Mouse (Mus musculus) midbrain, embryonic 13.5 days (tissue): ENCODE measurements at regions not wholly inside any gene's neighbourhood (a gene's known extent, or its start where the extent isn't known, plus 50 kb on each side); places are given as distances from the start of the nearest gene placed in this dataset.

Source experiments
- ATAC-seq: fragments of 200-750 bp; cut with Nextera tagmentation; 2 replicates; pipeline ENCODE4 v1.8.0; 2017; ENCODE audit warnings: mild to moderate bottlenecking, moderate TSS enrichment, moderate library complexity
- H3K27ac ChIP-seq: fragments of 300-500 bp; sonication (generic); 2 replicates; pipeline ENCODE4 v1.5.1; 2015; ENCODE audit warnings: inconsistent platforms, mild to moderate bottlenecking, moderate library complexity
- H3K27me3 ChIP-seq: fragments of 300-500 bp; sonication (generic); 2 replicates; pipeline ENCODE4 v1.6.1; 2015; ENCODE audit warnings: mild to moderate bottlenecking, inconsistent platforms
- H3K36me3 ChIP-seq: fragments of 300-500 bp; sonication (generic); 2 replicates; pipeline ENCODE4 v1.6.1; 2015; ENCODE audit warnings: mild to moderate bottlenecking, inconsistent platforms
- H3K4me1 ChIP-seq: fragments of 300-500 bp; sonication (generic); replicated peaks from 2 replicates; pipeline ENCODE4 v1.6.1; 2015; ENCODE audit warnings: inconsistent platforms
- H3K4me2 ChIP-seq: fragments of 300-500 bp; sonication (generic); replicated peaks from 2 replicates; pipeline ENCODE4 v1.6.1; 2015; ENCODE audit warnings: moderate library complexity, mild to moderate bottlenecking, inconsistent platforms
- H3K4me3 ChIP-seq: fragments of 300-500 bp; sonication (generic); replicated peaks from 2 replicates; pipeline ENCODE4 v1.5.1; 2015; ENCODE audit warnings: mild to moderate bottlenecking, inconsistent platforms
- H3K9ac ChIP-seq: fragments of 300-500 bp; sonication (generic); replicated peaks from 2 replicates; pipeline ENCODE4 v1.6.1; 2015; ENCODE audit warnings: mild to moderate bottlenecking, inconsistent platforms
- H3K9me3 ChIP-seq: fragments of 300-500 bp; sonication (generic); 2 replicates; pipeline ENCODE4 v1.6.1; 2016; ENCODE audit warnings: mild to moderate bottlenecking, inconsistent platforms
- WGBS: fragments of 180-500 bp; shearing (Covaris S2); methylation state at CpG from one replicate; pipeline ENCODE4 v1.1.7; 2015; 5-methylcytosine and 5-hydroxymethylcytosine counted together

GRCm38 (mm10) chr11:64186590-64186989, 107.3 kb upstream of the Cox10 start:
- Histone ChIP-seq H3K27me3 (no peaks in the 10 kb centered on the region), H3K9ac (no peak overlapping the region), H3K9me3 (no peaks in the 10 kb centered on the region), H3K4me2 (no peak overlapping the region), H3K4me3 (no peak overlapping the region), H3K27ac (no peak overlapping the region), H3K4me1 (peaks cover 11% of the 10 kb centered on the region), H3K36me3 (no peaks in the 10 kb centered on the region)
- 85% methylated on average over 2 of the region's 2 CpGs for WGBS
- no peak for ATAC-seq

GRCm38 (mm10) chr11:64180036-64180435, 100.8 kb upstream of the Cox10 start:
- H3K36me3 ChIP-seq = no peaks in the 10 kb centered on the region
- H3K27ac ChIP-seq = no peak overlapping the region
- WGBS = 79% methylated on average over 2 of the region's 2 CpGs
- H3K4me1 ChIP-seq = no peaks in the 10 kb centered on the region
- no peak overlapping the region for H3K4me2 ChIP-seq
- H3K4me3 ChIP-seq = no peak overlapping the region
- no peaks in the 10 kb centered on the region for H3K9me3 ChIP-seq
- no peak for ATAC-seq
- H3K9ac ChIP-seq = no peak overlapping the region
- H3K27me3 ChIP-seq = no peaks in the 10 kb centered on the region

GRCm38 (mm10) chr11:64173421-64174062, 94.3 kb upstream of the Cox10 start:
- no peaks in the 10 kb centered on the region for H3K27me3 ChIP-seq

GRCm38 (mm10) chr11:64172926-64173325, 93.7 kb upstream of the Cox10 start:
- Histone ChIP-seq H3K36me3 (no peaks in the 10 kb centered on the region), H3K9me3 (no peaks in the 10 kb centered on the region), H3K27me3 (no peaks in the 10 kb centered on the region), H3K4me1 (peaks cover 4% of the 10 kb centered on the region), H3K4me2 (no peak overlapping the region), H3K27ac (no peak overlapping the region), H3K4me3 (no peak overlapping the region), H3K9ac (no peak overlapping the region)
- WGBS = 56% methylated on average over 5 of the region's 5 CpGs
- ATAC-seq = no peak

More at GRCm38 (mm10) chr11:64173421-64174062, 94.3 kb upstream of the Cox10 start:
- H3K27ac ChIP-seq = no peak overlapping the region
- H3K4me3 ChIP-seq = no peak overlapping the region
- no peaks in the 10 kb centered on the region for H3K36me3 ChIP-seq
- 75% methylated on average over 4 of the region's 4 CpGs for WGBS
- H3K4me1 ChIP-seq = peaks cover 3% of the 10 kb centered on the region
- H3K9ac ChIP-seq = no peak overlapping the region
- H3K9me3 ChIP-seq = no peaks in the 10 kb centered on the region
- no peak for ATAC-seq
- no peak overlapping the region for H3K4me2 ChIP-seq

GRCm38 (mm10) chr11:64168626-64169025, 89.4 kb upstream of the Cox10 start:
- WGBS = 67% methylated on average over 8 of the region's 8 CpGs

GRCm38 (mm10) chr11:64164796-64165195, 85.5 kb upstream of the Cox10 start:
- Histone ChIP-seq H3K27me3 (no peaks in the 10 kb centered on the region), H3K4me3 (no peak overlapping the region), H3K9ac (no peak overlapping the region), H3K9me3 (no peaks in the 10 kb centered on the region), H3K27ac (no peak overlapping the region), H3K36me3 (no peaks in the 10 kb centered on the region), H3K4me1 (peaks cover 11% of the 10 kb centered on the region), H3K4me2 (no peak overlapping the region)
- ATAC-seq = no peak
- 72% methylated on average over 6 of the region's 6 CpGs for WGBS

More at GRCm38 (mm10) chr11:64168626-64169025, 89.4 kb upstream of the Cox10 start:
- Histone ChIP-seq H3K36me3 (no peaks in the 10 kb centered on the region), H3K4me1 (peaks cover 11% of the 10 kb centered on the region), H3K9me3 (no peaks in the 10 kb centered on the region), H3K4me3 (no peak overlapping the region), H3K27me3 (no peaks in the 10 kb centered on the region), H3K27ac (no peak overlapping the region), H3K4me2 (no peak overlapping the region), H3K9ac (no peak overlapping the region)
- ATAC-seq = no peak

- Histone ChIP-seq H3K9ac (no peak overlapping the region), H3K4me1 (no peaks in the 10 kb centered on the region), H3K9me3 (no peaks in the 10 kb centered on the region), H3K27ac (no peak overlapping the region), H3K4me3 (no peak overlapping the region), H3K36me3 (no peaks in the 10 kb centered on the region), H3K27me3 (no peaks in the 10 kb centered on the region), H3K4me2 (no peak overlapping the region)
- WGBS = 89% methylated on average over 5 of the region's 5 CpGs
- no peak for ATAC-seq
Measured at GRCm38 (mm10) chr11:64158281-64158680, 79.0 kb upstream of the Cox10 start.

GRCm38 (mm10) chr11:64156640-64157039, 77.4 kb upstream of the Cox10 start:
- WGBS = 69% methylated on average over 7 of the region's 7 CpGs
- no peaks in the 10 kb centered on the region for H3K27me3 ChIP-seq
- H3K36me3 ChIP-seq = no peaks in the 10 kb centered on the region
- H3K9ac ChIP-seq = no peak overlapping the region
- no peak for ATAC-seq
- no peak overlapping the region for H3K4me3 ChIP-seq
- no peak overlapping the region for H3K4me2 ChIP-seq
- H3K9me3 ChIP-seq = no peaks in the 10 kb centered on the region
- no peak overlapping the region for H3K27ac ChIP-seq
- no peaks in the 10 kb centered on the region for H3K4me1 ChIP-seq

GRCm38 (mm10) chr11:64139483-64139882, 60.2 kb upstream of the Cox10 start:
- Histone ChIP-seq H3K4me1 (peaks cover 7% of the 10 kb centered on the region), H3K4me2 (no peak overlapping the region), H3K27me3 (no peaks in the 10 kb centered on the region), H3K27ac (no peak overlapping the region), H3K36me3 (no peaks in the 10 kb centered on the region), H3K9me3 (no peaks in the 10 kb centered on the region), H3K9ac (no peak overlapping the region), H3K4me3 (no peak overlapping the region)
- WGBS = 97% methylated on average over 2 of the region's 2 CpGs
- ATAC-seq = no peak

- H3K27me3 ChIP-seq = no peaks in the 10 kb centered on the region
- no peak overlapping the region for H3K4me3 ChIP-seq
- H3K9ac ChIP-seq = no peak overlapping the region
- H3K36me3 ChIP-seq = no peaks in the 10 kb centered on the region
- WGBS = 77% methylated on average over 4 of the region's 4 CpGs
- no peaks in the 10 kb centered on the region for H3K9me3 ChIP-seq
- H3K4me2 ChIP-seq = no peak overlapping the region
- H3K4me1 ChIP-seq = peaks cover 10% of the 10 kb centered on the region
- H3K27ac ChIP-seq = no peak overlapping the region
- no peak for ATAC-seq
Measured at GRCm38 (mm10) chr11:64138934-64139333, 59.7 kb upstream of the Cox10 start.

- Histone ChIP-seq H3K9me3 (no peaks in the 10 kb centered on the region), H3K36me3 (no peaks in the 10 kb centered on the region), H3K4me1 (peaks cover 10% of the 10 kb centered on the region), H3K4me2 (no peak overlapping the region), H3K9ac (no peak overlapping the region), H3K27me3 (no peaks in the 10 kb centered on the region), H3K27ac (peak overlapping the region; percentile 77), H3K4me3 (no peak overlapping the region)
- peak; percentile 47 for ATAC-seq
- 56% methylated on average over 5 of the region's 5 CpGs for WGBS
Measured at GRCm38 (mm10) chr11:64135766-64136165, 56.5 kb upstream of the Cox10 start.

GRCm38 (mm10) chr11:64135308-64135591, 56.0 kb upstream of the Cox10 start:
- Histone ChIP-seq H3K9ac (no peak overlapping the region), H3K27me3 (no peaks in the 10 kb centered on the region), H3K4me2 (no peak overlapping the region), H3K36me3 (no peaks in the 10 kb centered on the region), H3K4me1 (peaks cover 10% of the 10 kb centered on the region), H3K27ac (peak overlapping the region; percentile 77), H3K9me3 (no peaks in the 10 kb centered on the region), H3K4me3 (no peak overlapping the region)
- peak; percentile 87; the same call in 1 of the 2 replicates for ATAC-seq
- WGBS = 33% methylated on average over 2 of the region's 2 CpGs
